Mouse (Mus musculus) E14TG2a.4 (cell line): ENCODE measurements around the gene Immp2l.

Experiments used
- CTCF ChIP-seq: conservative IDR thresholded peaks from 2 replicates; pipeline ENCODE4 v1.5.1; 2014; ENCODE audit warnings: low read length
- NANOG ChIP-seq: IDR thresholded peaks from 2 replicates; pipeline ENCODE4 v1.6.1; 2014; ENCODE audit warnings: borderline replicate concordance, low read length, mixed read lengths
- POU5F1 ChIP-seq: IDR thresholded peaks from 2 replicates; pipeline ENCODE4 v1.6.1; 2014; ENCODE audit warnings: low read length, borderline replicate concordance

- TF ChIP-seq CTCF: no peak
- TF ChIP-seq POU5F1: no peak
- no peak for TF ChIP-seq NANOG
Measured at GRCm38 (mm10) chr12:41500049-41500820, 476.3 kb downstream of the Immp2l start.
